Mouse (Mus musculus): ENCODE results near the gene Bbs1.
A peak's percentile ranks its signal among the peaks of the same experiment; 100 is the strongest.
"Not testable (repeated sequence)": the region's sequence is repeated elsewhere in the genome, so short reads cannot be mapped to it uniquely, and the experiment has no call there.

Gene Bbs1

GRCm38 (mm10) chr19:4883961-4884360 lies 22.5 kb downstream of the Bbs1 start:
- DNase-seq (ENCODE audit: low read depth, low spot score): no peak

- DNase-seq (ENCODE audit: low read depth, low spot score): no peak
Observed at GRCm38 (mm10) chr19:4879324-4879703, 27.1 kb downstream of the Bbs1 start.

GRCm38 (mm10) chr19:4878405-4879323 lies 27.8 kb downstream of the Bbs1 start, which contains the start of gene Zdhhc24:
Zdhhc24 (plus strand) TSS chr19:4878668.
- peak; percentile 98 for DNase-seq (ENCODE audit: low read depth, low spot score)

GRCm38 (mm10) chr19:4877785-4878184 lies 28.6 kb downstream of the Bbs1 start, which contains the start of gene Actn3:
Actn3 (minus strand) TSS chr19:4877909.
- peak; percentile 51 for DNase-seq (ENCODE audit: low read depth, low spot score)

GRCm38 (mm10) chr19:4876755-4877154 lies 29.7 kb downstream of the Bbs1 start:
- DNase-seq (ENCODE audit: low read depth, low spot score): no peak

- DNase-seq (ENCODE audit: low read depth, low spot score): no peak
Observed at GRCm38 (mm10) chr19:4876241-4876640, 30.2 kb downstream of the Bbs1 start.

GRCm38 (mm10) chr19:4874613-4875012 lies 31.8 kb downstream of the Bbs1 start:
- DNase-seq (ENCODE audit: low read depth, low spot score): not testable (repeated sequence)

- peak; percentile 90 for DNase-seq (ENCODE audit: low read depth, low spot score)
Observed at GRCm38 (mm10) chr19:4865147-4865546, 41.3 kb downstream of the Bbs1 start.

GRCm38 (mm10) chr19:4863048-4863447 lies 43.4 kb downstream of the Bbs1 start:
- no peak for DNase-seq (ENCODE audit: low read depth, low spot score)

GRCm38 (mm10) chr19:4859081-4859480 lies 47.3 kb downstream of the Bbs1 start:
- DNase-seq (ENCODE audit: low read depth, low spot score): no peak

GRCm38 (mm10) chr19:4855951-4856350 lies 50.5 kb downstream of the Bbs1 start:
- no peak for DNase-seq (ENCODE audit: low read depth, low spot score)

- no peak for DNase-seq (ENCODE audit: low read depth, low spot score)
Observed at GRCm38 (mm10) chr19:4855470-4855820, 51.0 kb downstream of the Bbs1 start.

- peak; percentile 83 for DNase-seq (ENCODE audit: low read depth, low spot score)
Observed at GRCm38 (mm10) chr19:4854552-4855469, 51.6 kb downstream of the Bbs1 start, which contains the start of gene Ctsf. Ctsf (plus strand) TSS chr19:4855130.

- DNase-seq (ENCODE audit: low read depth, low spot score): peak; percentile 74
Observed at GRCm38 (mm10) chr19:4850281-4850680, 56.1 kb downstream of the Bbs1 start.

- DNase-seq (ENCODE audit: low read depth, low spot score): peak; percentile 92
Observed at GRCm38 (mm10) chr19:4849800-4850199, 56.6 kb downstream of the Bbs1 start.

- DNase-seq (ENCODE audit: low read depth, low spot score): peak; percentile 72
Observed at GRCm38 (mm10) chr19:4847490-4847889, 58.9 kb downstream of the Bbs1 start.

- DNase-seq (ENCODE audit: low read depth, low spot score): no peak
Observed at GRCm38 (mm10) chr19:4845846-4846245, 60.6 kb downstream of the Bbs1 start.

- no peak for DNase-seq (ENCODE audit: low read depth, low spot score)
Observed at GRCm38 (mm10) chr19:4842611-4843010, 63.8 kb downstream of the Bbs1 start.

- no peak for DNase-seq (ENCODE audit: low read depth, low spot score)
Observed at GRCm38 (mm10) chr19:4840848-4841247, 65.6 kb downstream of the Bbs1 start.

GRCm38 (mm10) chr19:4839149-4839548 lies 67.3 kb downstream of the Bbs1 start, which contains the start of the genes Ccs and Ccdc87:
Ccs (minus strand) TSS chr19:4839332.
Ccdc87 (plus strand) TSS chr19:4839366.
- DNase-seq (ENCODE audit: low read depth, low spot score): peak; percentile 98

GRCm38 (mm10) chr19:4838526-4839140 lies 67.8 kb downstream of the Bbs1 start:
- DNase-seq (ENCODE audit: low read depth, low spot score): no peak

All from R1 (cell line).